Mouse (Mus musculus) olfactory bulb, adult 2 months (tissue): ENCODE measurements around the gene Sema3a.

Experiments
- CTCF ChIP-seq: fragments of 200-500 bp; IDR thresholded peaks from 2 replicates; pipeline ENCODE4 v1.5.1; 2012; ENCODE audit warnings: low read depth, mild to moderate bottlenecking, low read length, moderate library complexity; ENCODE audit not compliant: insufficient read depth
- POLR2A ChIP-seq: fragments of 200-500 bp; IDR thresholded peaks from 2 replicates; pipeline ENCODE4 v1.6.1; 2012; ENCODE audit warnings: mild to moderate bottlenecking, low read depth, low read length, moderate library complexity; ENCODE audit not compliant: insufficient read depth

GRCm38 (mm10) chr5:13517018-13517417 lies 391.8 kb downstream of the Sema3a start:
- TF ChIP-seq CTCF (no peak), POLR2A (no peak)
